Mouse (Mus musculus) lung, embryonic 14.5 days (tissue): ENCODE results near the gene Ppp1r21. TPM values are rescaled to one million over a fixed set of nuclear protein-coding genes. Genes with fewer than 3 reads are reported as not detected.
A peak's percentile ranks its signal among the peaks of the same experiment; 100 is the strongest.

Experiments
- ATAC-seq: fragments of 200-750 bp; cut with Nextera tagmentation; 2 replicates; pipeline ENCODE4 v1.8.0; 2017; ENCODE audit warnings: mild to moderate bottlenecking, moderate TSS enrichment, moderate library complexity; ENCODE audit not compliant: insufficient read depth
- DNase-seq: peaks from one replicate; pipeline ENCODE4 v3.0.0-alpha.2; 2015
- H3K27ac ChIP-seq: fragments of 300-500 bp; sonication (generic); 2 replicates; pipeline ENCODE4 v1.5.1; 2014; ENCODE audit warnings: low read depth, mild to moderate bottlenecking, moderate library complexity
- H3K27me3 ChIP-seq: fragments of 300-500 bp; sonication (generic); 2 replicates; pipeline ENCODE4 v1.6.1; 2014; ENCODE audit warnings: low read length, control low read depth; ENCODE audit not compliant: insufficient read depth
- H3K36me3 ChIP-seq: fragments of 300-500 bp; sonication (generic); 2 replicates; pipeline ENCODE4 v1.6.1; 2014; ENCODE audit warnings: control low read depth; ENCODE audit not compliant: insufficient read depth
- H3K4me1 ChIP-seq: fragments of 300-500 bp; sonication (generic); 2 replicates; pipeline ENCODE4 v1.6.1; 2014; ENCODE audit warnings: antibody characterized with exemption, control low read depth; ENCODE audit not compliant: insufficient read depth
- H3K4me2 ChIP-seq: fragments of 300-500 bp; sonication (generic); 2 replicates; pipeline ENCODE4 v1.6.1; 2014; ENCODE audit warnings: mild to moderate bottlenecking
- H3K4me3 ChIP-seq: fragments of 300-500 bp; sonication (generic); 2 replicates; pipeline ENCODE4 v1.5.1; 2014; ENCODE audit warnings: low read depth, low read length
- H3K9ac ChIP-seq: fragments of 300-500 bp; sonication (generic); 2 replicates; pipeline ENCODE4 v1.6.1; 2014
- H3K9me3 ChIP-seq: fragments of 300-500 bp; sonication (generic); 2 replicates; pipeline ENCODE4 v1.6.1; 2016; ENCODE audit warnings: low read depth, low read length, control low read depth
- CTCF ChIP-seq: IDR thresholded peaks from 2 replicates; pipeline ENCODE4 v1.5.1; 2016; ENCODE audit warnings: antibody characterized with exemption, low read depth
- WGBS: fragments of 180-500 bp; shearing (Covaris S2); extraction: QIAGEN DNeasy Blood & Tissue Kit; methylation state at CpG from one replicate; pipeline ENCODE4 v1.1.7; 2014; 5-methylcytosine and 5-hydroxymethylcytosine counted together
- polyA plus RNA-seq: library from polyadenylated mRNA; unstranded; fragments of >200 nt; fragmentation: Nextera tagmentation; extraction: Ambion mirVana; gene quantifications from 2 replicates; pipeline ENCODE4 v1.2.1, GENCODE M21; 2014

Ppp1r21 gene
- 26.4 and 28.7 TPM in 2 replicates for polyA plus RNA-seq

DNA sequence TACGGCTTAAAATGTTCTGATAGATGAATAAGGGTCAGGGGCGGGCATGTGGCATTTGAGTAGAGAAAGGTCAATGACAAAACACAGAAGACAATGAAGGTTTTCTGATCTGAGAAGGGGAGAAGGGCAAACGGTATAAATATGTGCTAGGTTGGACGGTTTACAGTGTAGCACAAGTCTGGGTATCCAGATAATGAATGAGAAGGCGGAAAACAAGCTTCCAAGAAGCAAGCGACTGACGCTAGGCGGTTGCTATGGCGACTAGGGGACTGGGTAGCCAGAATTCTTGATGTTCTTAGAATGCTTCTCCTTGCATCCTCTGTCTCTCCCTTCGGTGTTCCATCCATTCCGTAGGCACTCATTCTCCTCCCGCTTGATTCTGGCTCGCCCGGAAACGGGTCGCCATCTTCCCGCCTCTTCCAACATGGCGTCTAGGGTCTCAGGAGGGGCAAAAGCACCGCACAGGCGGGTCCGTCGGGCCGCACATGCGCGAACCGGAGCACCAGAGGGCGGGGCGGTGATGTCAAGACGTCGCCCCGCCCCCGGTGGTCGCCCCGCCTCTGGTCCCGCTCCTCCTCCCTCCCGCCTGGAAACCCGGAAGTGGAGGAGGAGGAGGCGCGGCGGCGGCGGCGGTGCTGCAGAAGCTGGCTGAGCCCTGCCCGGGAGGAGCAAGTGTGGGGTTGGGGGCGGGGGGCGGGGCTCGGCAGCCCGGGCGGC, at the start of gene Ppp1r21:
Gene Ppp1r21 (plus strand): TSS at position 600 of the 717 bp plus-strand sequence.
- Histone ChIP-seq H3K9me3 (no peaks in the 10 kb centered on the region), H3K9ac (peak within 1 kb of the TSS; percentile 59), H3K27me3 (no peaks in the 10 kb centered on the region), H3K4me1 (peaks cover 2% of the 10 kb centered on the region; the same call in 1 of the 2 replicates), H3K27ac (peak within 1 kb of the TSS; percentile 59; the same call in 1 of the 2 replicates), H3K4me2 (peak within 1 kb of the TSS; percentile 59), H3K4me3 (peak within 1 kb of the TSS; percentile 63), H3K36me3 (no peaks in the 10 kb centered on the region)
- DNase-seq (peak; percentile 98), ATAC-seq (peak; percentile 97)
- no peak for TF ChIP-seq CTCF
- WGBS, result 6% methylated on average over 41 of the region's 49 CpGs

DNA sequence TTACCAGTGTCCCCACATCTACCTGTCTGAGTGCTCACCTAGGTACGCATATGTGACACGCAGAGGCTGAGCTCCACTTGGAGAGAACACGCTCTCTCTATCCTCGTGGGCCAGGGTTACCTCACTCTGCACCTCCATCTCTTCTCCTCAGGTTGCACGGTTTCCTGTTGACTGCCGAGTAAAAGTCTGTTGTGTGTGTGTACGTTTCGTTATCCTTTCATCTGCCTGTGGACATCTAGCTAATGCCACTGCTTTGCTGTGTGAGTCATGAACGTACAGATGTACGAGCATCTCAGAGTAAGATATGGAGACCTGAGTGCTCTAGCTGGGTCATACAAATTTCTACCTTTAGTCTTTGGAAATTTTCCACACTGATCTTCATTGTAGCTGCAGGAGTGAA, 49.5 kb upstream of the Ppp1r21 start:
- H3K27me3 ChIP-seq, result no peaks in the 10 kb centered on the region
- 85% methylated on average over 10 of the region's 10 CpGs for WGBS
- no peak for TF ChIP-seq CTCF
- DNase-seq, result no peak
- H3K36me3 ChIP-seq, result peaks cover 8% of the 10 kb centered on the region; the same call in 1 of the 2 replicates
- no peaks in the 10 kb centered on the region for H3K4me1 ChIP-seq
- H3K4me2 ChIP-seq, result no peak overlapping the region
- no peaks in the 10 kb centered on the region for H3K9me3 ChIP-seq
- no peak overlapping the region for H3K4me3 ChIP-seq
- no peak overlapping the region for H3K27ac ChIP-seq
- no peak overlapping the region for H3K9ac ChIP-seq
- no peak for ATAC-seq

DNA sequence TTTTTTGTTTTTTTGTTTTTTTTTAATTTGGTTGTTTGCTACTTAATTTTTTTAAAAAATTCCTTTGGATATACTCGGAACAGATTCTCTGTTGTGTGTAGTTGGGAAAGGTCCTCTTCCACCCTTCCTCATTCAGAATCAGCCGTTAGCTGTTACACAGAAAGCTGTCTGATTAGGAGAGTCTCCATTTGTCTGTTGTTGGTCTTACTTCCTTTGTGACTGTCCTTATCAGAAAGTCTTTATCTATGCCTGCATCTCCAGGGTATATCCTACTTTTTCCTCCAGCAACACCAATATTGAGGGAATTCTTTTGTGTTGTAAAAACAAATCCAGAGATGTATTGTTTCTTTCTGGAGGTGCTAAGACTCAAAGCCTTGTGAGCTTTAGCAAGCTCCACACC, 48.9 kb upstream of the Ppp1r21 start:
- no peak overlapping the region for H3K4me2 ChIP-seq
- DNase-seq (no peak), ATAC-seq (no peak)
- WGBS, result 80% methylated on average over 2 of the region's 2 CpGs
- H3K9me3 ChIP-seq, result no peaks in the 10 kb centered on the region
- TF ChIP-seq CTCF, result no peak
- no peak overlapping the region for H3K27ac ChIP-seq
- no peak overlapping the region for H3K4me3 ChIP-seq
- H3K27me3 ChIP-seq, result no peaks in the 10 kb centered on the region
- H3K4me1 ChIP-seq, result no peaks in the 10 kb centered on the region
- peaks cover 6% of the 10 kb centered on the region; the same call in 1 of the 2 replicates for H3K36me3 ChIP-seq
- no peak overlapping the region for H3K9ac ChIP-seq

DNA sequence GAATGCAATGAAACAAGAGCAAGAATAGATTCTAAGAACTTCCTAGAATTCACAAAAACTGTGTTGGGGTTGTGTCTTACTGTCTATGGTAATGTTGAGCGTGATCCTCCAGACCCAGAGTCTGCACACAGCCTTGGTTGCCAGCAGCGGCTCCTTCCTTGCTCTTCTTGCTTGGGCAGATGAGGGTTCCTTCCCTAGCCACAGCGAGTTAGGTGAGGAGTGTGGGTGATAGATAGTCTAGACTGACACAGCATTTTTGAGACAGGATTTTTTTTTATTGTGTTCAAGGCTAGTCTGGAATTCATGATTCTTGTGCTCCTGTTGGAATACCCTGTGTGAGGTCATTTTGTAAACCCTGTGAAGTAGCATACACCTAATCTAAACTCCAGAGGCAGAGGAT, 48.3 kb upstream of the Ppp1r21 start:
- Histone ChIP-seq H3K4me2 (no peak overlapping the region), H3K27ac (no peak overlapping the region), H3K9me3 (no peaks in the 10 kb centered on the region), H3K27me3 (no peaks in the 10 kb centered on the region), H3K36me3 (peaks cover 8% of the 10 kb centered on the region; the same call in 1 of the 2 replicates), H3K4me1 (no peaks in the 10 kb centered on the region), H3K9ac (no peak overlapping the region), H3K4me3 (no peak overlapping the region)
- DNase-seq (no peak), ATAC-seq (no peak)
- no peak for TF ChIP-seq CTCF
- 85% methylated on average over 3 of the region's 3 CpGs for WGBS

DNA sequence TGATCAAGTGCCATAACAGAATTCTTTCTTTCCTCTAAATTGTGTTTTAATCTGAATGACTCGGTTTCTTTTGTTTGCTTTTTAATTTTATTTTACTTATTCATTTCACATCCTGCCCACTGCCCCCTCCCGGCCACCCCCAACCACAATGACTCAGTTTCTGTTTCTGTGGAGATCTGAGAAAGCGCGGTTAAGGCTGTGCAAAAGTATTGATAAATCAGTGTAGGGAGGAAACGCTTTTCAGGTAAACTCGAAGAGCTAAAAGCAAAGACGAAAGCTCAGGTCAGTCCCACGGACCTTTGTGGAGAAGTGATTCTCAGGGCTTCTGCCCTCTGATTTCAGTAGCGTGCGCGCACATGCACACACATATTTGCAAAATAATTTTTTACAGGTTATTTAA, 45.4 kb upstream of the Ppp1r21 start:
- H3K36me3 ChIP-seq, result peaks cover 9% of the 10 kb centered on the region; the same call in 1 of the 2 replicates
- H3K9me3 ChIP-seq, result no peaks in the 10 kb centered on the region
- H3K27ac ChIP-seq, result no peak overlapping the region
- no peaks in the 10 kb centered on the region for H3K27me3 ChIP-seq
- ATAC-seq (no peak), DNase-seq (no peak)
- no peaks in the 10 kb centered on the region for H3K4me1 ChIP-seq
- WGBS, result 91% methylated on average over 11 of the region's 11 CpGs
- no peak overlapping the region for H3K4me3 ChIP-seq
- TF ChIP-seq CTCF, result no peak
- no peak overlapping the region for H3K9ac ChIP-seq
- H3K4me2 ChIP-seq, result no peak overlapping the region

DNA sequence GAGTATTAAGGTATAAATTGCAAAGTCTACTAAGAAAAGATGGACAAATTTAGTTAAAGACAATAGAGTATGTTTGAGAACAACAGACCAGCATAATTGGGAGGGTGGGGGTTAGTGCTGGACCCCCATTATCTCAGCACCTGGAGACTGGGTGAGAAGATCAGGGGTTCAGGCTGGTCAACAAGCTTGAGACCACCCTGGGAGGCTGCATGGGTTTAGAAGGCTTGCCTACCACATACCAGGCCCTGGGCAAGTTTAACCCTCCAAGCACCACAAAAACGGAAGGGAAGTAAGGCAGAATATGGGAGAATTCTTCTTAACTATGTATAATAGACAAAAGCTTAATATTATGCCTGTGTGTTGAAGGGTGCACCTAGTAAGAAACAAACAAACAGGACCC, 45.0 kb upstream of the Ppp1r21 start:
- H3K27ac ChIP-seq, result no peak overlapping the region
- TF ChIP-seq CTCF, result no peak
- ATAC-seq, result no peak
- WGBS, result 94% methylated on average over 1 of the region's 1 CpGs
- no peaks in the 10 kb centered on the region for H3K9me3 ChIP-seq
- DNase-seq, result no peak
- no peak overlapping the region for H3K4me3 ChIP-seq
- H3K9ac ChIP-seq, result no peak overlapping the region
- H3K4me1 ChIP-seq, result no peaks in the 10 kb centered on the region
- H3K36me3 ChIP-seq, result peaks cover 9% of the 10 kb centered on the region; the same call in 1 of the 2 replicates
- no peaks in the 10 kb centered on the region for H3K27me3 ChIP-seq
- H3K4me2 ChIP-seq, result no peak overlapping the region

DNA sequence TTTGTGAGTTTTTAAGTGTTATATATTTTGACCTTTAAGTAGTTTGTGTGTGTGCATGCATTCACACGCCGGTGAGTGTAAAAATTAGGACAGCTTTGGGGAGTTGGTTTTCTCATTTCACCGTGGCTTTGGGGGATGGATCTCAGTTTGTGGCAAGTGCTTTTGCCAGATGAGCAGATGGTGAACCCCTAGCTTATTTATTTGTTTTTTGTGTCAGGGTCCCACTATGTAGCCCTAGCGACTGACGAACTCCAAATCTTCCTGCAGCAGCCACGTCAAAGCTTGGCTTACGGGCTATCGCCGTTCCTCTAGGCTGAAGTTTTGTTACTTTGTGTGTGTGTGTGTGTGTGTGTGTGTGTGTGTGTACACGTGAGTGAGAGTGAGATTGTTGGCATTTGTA, 39.4 kb upstream of the Ppp1r21 start:
- TF ChIP-seq CTCF, result no peak
- no peak for DNase-seq
- H3K27me3 ChIP-seq, result no peaks in the 10 kb centered on the region

More for the DNA sequence above, 39.4 kb upstream of the Ppp1r21 start:
- Histone ChIP-seq H3K4me2 (no peak overlapping the region), H3K4me3 (no peak overlapping the region), H3K9me3 (no peaks in the 10 kb centered on the region), H3K36me3 (peaks cover 28% of the 10 kb centered on the region; the same call in 1 of the 2 replicates), H3K27ac (no peak overlapping the region), H3K9ac (no peak overlapping the region), H3K4me1 (no peaks in the 10 kb centered on the region)
- WGBS, result 86% methylated on average over 10 of the region's 10 CpGs
- ATAC-seq, result no peak
